Mouse (Mus musculus) Patski (cell line): ENCODE measurements around the gene Eva1c. TPM values are rescaled to one million over a fixed set of nuclear protein-coding genes. Genes with fewer than 3 reads are reported as not detected.
A peak's percentile ranks its signal among the peaks of the same experiment; 100 is the strongest.

Experiments used
- ATAC-seq: fragments of 100-300 bp; one replicate; pipeline ENCODE4 v1.8.0; 2021
- CTCF ChIA-PET: fragments of 350-600 bp; sonication (Branson Sonifier 250); formaldehyde crosslinking; loops from one replicate; lab custom pipeline; 2022; ENCODE audit warnings: inconsistent platforms; lab: Charles Lee
- POLR2A ChIA-PET: fragments of 350-600 bp; sonication (Branson Sonifier 250); formaldehyde crosslinking; loops from one replicate; lab custom pipeline; 2022; ENCODE audit warnings: antibody characterized with exemption, inconsistent platforms; lab: Charles Lee
- DNase-seq: peaks from one replicate; pipeline ENCODE4 v3.0.0-alpha.2; 2011; ENCODE audit warnings: low read depth, low spot score
- H3K27me3 ChIP-seq: fragments of 371-371 bp; one replicate; pipeline ENCODE4 v1.5.1; 2021
- CTCF ChIP-seq: fragments of 100-300 bp; IDR thresholded peaks from one replicate; pipeline ENCODE4 v1.5.1; 2021
- in situ Hi-C: fragments of 300-500 bp; cut with MboI; formaldehyde crosslinking; loops from 3 replicates; pipeline ENCODE4 v1.11.1; 2018; ENCODE audit warnings: low pct_unique_long_range_greater_than_20kb, mixed read lengths
- polyA plus RNA-seq: library from polyadenylated mRNA; unstranded; gene quantifications from one replicate; pipeline ENCODE4 v1.2.3, GENCODE M21; 2021

The Eva1c gene
- polyA plus RNA-seq, 1 experiment from 2014 or later = 0.26 TPM

GRCm38 (mm10) chr16:90885781-90886565 lies 59.5 kb downstream of the Eva1c start:
- no peak for DNase-seq
- POLR2A ChIA-PET = no interaction called here
- H3K27me3 ChIP-seq = no peaks in the 10 kb centered on the region
- TF ChIP-seq CTCF = no peak
- CTCF ChIA-PET = interaction anchor here (1.1 to 1.6 kb wide), 2 partner anchors 13 to 24 kb away, joined by 3 to 4 read pairs; no protein-coding TSS in a partner anchor
- in situ Hi-C loops = loop anchor here (5.0 kb wide), 1 partner anchor 54 kb away; no protein-coding TSS in a partner anchor
- ATAC-seq = no peak

DNA sequence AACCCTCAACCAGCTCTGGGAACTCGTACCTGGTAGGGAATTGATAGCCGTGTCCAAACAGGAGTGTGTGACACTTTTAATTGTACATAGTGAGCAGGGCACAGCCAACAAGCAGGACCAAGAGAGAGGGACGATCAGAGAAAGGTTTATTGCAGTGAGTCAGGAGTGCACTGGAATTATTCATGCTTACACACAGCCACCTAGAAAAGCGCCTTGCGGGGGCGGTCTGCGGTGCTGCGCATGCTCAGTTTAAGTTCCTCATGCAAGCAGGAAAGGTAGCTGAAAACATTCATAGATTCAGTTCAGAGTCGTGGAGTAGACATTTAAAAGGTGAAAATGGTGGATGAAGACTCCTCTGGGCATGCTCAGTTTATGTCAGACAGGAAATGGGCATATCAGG lies 64.2 kb downstream of the Eva1c start:
- ATAC-seq = no peak
- CTCF ChIA-PET = interaction anchor here (1.4 kb wide), 1 partner anchor 28 kb away, joined by 4 read pairs; no protein-coding TSS in a partner anchor
- no peak for TF ChIP-seq CTCF
- no peaks in the 10 kb centered on the region for H3K27me3 ChIP-seq
- in situ Hi-C loops = no loop called here
- POLR2A ChIA-PET = no interaction called here
- no peak for DNase-seq

DNA sequence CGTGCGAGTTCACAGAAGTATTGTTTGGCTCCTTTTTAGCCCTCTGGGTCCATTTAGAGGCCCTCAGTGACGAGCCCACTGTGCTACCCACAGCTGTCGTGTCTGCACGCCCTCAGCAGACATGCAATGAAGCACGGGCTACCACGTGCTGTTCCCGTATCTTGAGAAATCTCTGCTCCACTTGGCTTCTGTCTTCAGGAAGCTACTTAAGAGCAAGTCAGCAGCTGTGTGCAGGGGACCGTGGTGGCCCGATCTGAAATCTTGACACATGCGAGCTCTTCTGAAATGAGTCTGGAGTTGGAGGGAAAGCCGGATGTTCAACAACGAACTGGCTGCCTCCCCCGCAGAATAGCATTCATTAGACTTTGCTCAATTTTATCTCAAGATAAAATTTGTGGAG lies 65.1 kb downstream of the Eva1c start:
- ChIA-PET CTCF (interaction anchor here (1.4 kb wide), 1 partner anchor 27 kb away, joined by 4 read pairs; no protein-coding TSS in a partner anchor), POLR2A (interaction anchor here (1.2 kb wide), 1 partner anchor 19 kb away, joined by 4 read pairs; no protein-coding TSS in a partner anchor)
- ATAC-seq = peak; percentile 60
- no peak for DNase-seq
- H3K27me3 ChIP-seq = no peaks in the 10 kb centered on the region
- in situ Hi-C loops = no loop called here
- no peak for TF ChIP-seq CTCF

DNA sequence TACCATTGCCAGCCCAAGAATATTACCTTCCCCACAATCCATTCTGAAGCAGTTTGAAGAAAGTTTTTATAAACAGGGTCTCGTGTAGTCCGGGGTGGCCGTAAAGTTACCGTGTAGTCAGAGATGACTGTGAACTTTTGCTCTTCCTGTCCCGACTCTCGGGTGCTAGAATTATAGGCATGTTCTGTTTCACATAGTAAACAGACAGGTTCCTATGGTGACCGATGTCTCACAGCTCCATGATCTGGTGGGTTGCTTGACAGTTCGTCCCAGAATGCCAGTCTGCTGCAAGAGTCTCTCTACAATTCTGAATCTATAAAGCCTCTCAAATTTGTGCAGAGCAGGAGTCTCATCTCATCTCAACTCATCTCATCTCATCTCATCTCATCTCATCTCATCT lies 65.6 kb downstream of the Eva1c start:
- CTCF ChIA-PET = interaction anchor here (1.4 kb wide), 1 partner anchor 26 kb away, joined by 4 read pairs; no protein-coding TSS in a partner anchor
- no peak for DNase-seq
- peak; percentile 21 for ATAC-seq
- POLR2A ChIA-PET = interaction anchor here (0.5 to 1.2 kb wide), 2 partner anchors 19 to 620 kb away, joined by 4 read pairs; no protein-coding TSS in a partner anchor
- in situ Hi-C loops = no loop called here
- H3K27me3 ChIP-seq = no peaks in the 10 kb centered on the region
- TF ChIP-seq CTCF = no peak

GRCm38 (mm10) chr16:90893019-90893418 lies 66.5 kb downstream of the Eva1c start:
- ChIA-PET POLR2A (no interaction called here), CTCF (no interaction called here)
- ATAC-seq (no peak), DNase-seq (no peak)
- in situ Hi-C loops = no loop called here
- no peak for TF ChIP-seq CTCF
- H3K27me3 ChIP-seq = no peaks in the 10 kb centered on the region

- ATAC-seq = no peak
- DNase-seq = no peak
- CTCF ChIA-PET = no interaction called here
- in situ Hi-C loops = no loop called here
- TF ChIP-seq CTCF = no peak
- no peaks in the 10 kb centered on the region for H3K27me3 ChIP-seq
- POLR2A ChIA-PET = no interaction called here
Observed at GRCm38 (mm10) chr16:90893792-90894191, 67.3 kb downstream of the Eva1c start.

DNA sequence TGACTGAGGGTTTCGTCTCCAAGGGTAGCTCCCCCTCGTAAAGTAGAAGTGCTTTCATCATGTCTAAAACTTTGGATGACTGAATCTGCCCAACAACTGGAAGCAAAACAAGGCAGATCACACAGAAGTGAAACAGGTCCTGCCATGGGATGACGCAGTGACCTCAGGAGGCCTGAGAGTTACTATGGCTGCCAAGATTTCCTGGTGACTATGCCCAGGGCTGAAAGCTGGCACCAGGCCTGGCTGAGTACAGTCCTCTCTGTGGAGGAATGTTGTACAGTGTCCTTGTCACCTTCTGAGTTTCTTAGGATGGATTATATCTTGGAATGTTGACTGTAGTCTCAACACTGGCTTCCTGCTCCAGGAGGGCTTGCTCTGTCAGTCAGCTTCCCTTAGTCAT lies 71.1 kb downstream of the Eva1c start:
- CTCF ChIA-PET = no interaction called here
- H3K27me3 ChIP-seq = no peaks in the 10 kb centered on the region
- POLR2A ChIA-PET = interaction anchor here (0.5 kb wide), 1 partner anchor 42 kb away, joined by 3 read pairs; no protein-coding TSS in a partner anchor
- in situ Hi-C loops = no loop called here
- TF ChIP-seq CTCF = no peak
- no peak for DNase-seq
- ATAC-seq = no peak

DNA sequence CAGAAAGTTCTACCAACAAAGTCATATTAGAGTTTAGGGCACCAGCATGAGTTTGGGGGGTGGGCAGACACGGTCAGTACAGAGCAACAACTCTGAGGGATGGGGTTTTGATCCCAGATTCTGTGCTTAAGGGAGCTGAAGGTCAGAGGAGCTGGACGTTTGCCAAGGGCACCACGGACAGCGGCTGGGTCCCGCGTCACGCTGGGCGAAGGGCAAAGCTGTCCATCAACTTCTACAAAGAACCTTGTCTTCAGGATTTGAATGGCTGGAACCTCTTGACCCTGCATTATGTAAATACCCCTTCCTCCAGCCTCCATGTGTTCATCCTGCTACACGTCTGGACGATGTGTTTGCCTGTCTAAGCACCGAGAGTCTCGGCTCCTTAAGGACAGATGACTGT lies 73.0 kb downstream of the Eva1c start:
- ATAC-seq (no peak), DNase-seq (no peak)
- CTCF ChIA-PET = no interaction called here
- POLR2A ChIA-PET = no interaction called here
- in situ Hi-C loops = no loop called here
- H3K27me3 ChIP-seq = no peaks in the 10 kb centered on the region
- TF ChIP-seq CTCF = no peak

DNA sequence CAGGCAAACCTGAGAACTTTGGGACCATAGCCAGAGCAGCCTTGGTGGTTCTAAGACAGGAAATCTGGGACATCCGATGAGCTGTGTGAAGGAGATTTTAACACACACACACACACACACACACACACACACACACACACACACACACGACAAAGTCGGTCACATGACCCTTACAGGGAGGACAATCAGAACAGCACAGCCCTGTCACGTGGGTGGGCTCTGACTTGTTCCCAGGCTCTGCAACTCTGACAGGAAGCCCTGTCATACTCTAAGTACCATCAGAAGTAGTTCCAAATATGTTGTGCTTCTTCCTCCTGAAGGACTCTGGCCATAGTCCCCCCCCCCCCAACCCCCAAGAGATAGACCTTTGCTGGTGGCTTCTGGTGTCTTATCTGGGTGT lies 74.8 kb downstream of the Eva1c start:
- in situ Hi-C loops = no loop called here
- no peaks in the 10 kb centered on the region for H3K27me3 ChIP-seq
- POLR2A ChIA-PET = no interaction called here
- CTCF ChIA-PET = no interaction called here
- DNase-seq (no peak), ATAC-seq (no peak)
- TF ChIP-seq CTCF = no peak

GRCm38 (mm10) chr16:90903300-90903699 lies 76.8 kb downstream of the Eva1c start:
- ATAC-seq (no peak), DNase-seq (no peak)
- in situ Hi-C loops = no loop called here
- POLR2A ChIA-PET = no interaction called here
- TF ChIP-seq CTCF = no peak
- H3K27me3 ChIP-seq = no peaks in the 10 kb centered on the region
- CTCF ChIA-PET = no interaction called here

DNA sequence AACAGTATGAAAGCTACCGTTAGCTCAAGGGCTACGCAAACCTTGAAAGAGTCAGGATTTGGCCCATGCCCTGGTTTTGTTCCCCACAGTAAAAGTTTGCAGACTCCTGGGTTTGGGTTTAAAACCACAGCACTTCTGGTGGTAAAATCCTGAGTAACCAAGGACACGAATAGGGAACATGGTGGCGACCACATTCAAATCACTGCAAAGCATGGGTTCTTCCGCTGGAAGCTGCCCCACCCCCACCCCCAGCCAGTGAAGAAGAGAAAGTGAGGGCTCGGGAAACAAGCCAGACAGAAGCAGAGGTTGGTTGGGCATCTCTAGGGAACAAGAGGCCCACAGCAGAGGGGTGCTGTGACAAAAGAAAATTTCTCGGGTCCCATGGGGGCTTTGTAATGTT lies 80.7 kb downstream of the Eva1c start:
- in situ Hi-C loops = no loop called here
- ChIA-PET CTCF (no interaction called here), POLR2A (no interaction called here)
- ATAC-seq (no peak), DNase-seq (no peak)
- H3K27me3 ChIP-seq = no peaks in the 10 kb centered on the region
- no peak for TF ChIP-seq CTCF
